Mouse (Mus musculus): ENCODE data around the gene Csgalnact2.

Csgalnact2 gene

GRCm38 (mm10) chr6:118072176-118072575, 66.8 kb downstream of the Csgalnact2 start:
- DNase-seq = no peak

GRCm38 (mm10) chr6:118071416-118071815, 67.5 kb downstream of the Csgalnact2 start:
- DNase-seq = no peak

GRCm38 (mm10) chr6:118071013-118071350, 68.0 kb downstream of the Csgalnact2 start:
- DNase-seq = no peak

- peak; percentile 24 for DNase-seq
These were observed 68.5 kb downstream of the Csgalnact2 start for GRCm38 (mm10) chr6:118070321-118071012.

- no peak for DNase-seq
These were observed 71.2 kb downstream of the Csgalnact2 start for GRCm38 (mm10) chr6:118067720-118068119.

GRCm38 (mm10) chr6:118066199-118067081, 72.5 kb downstream of the Csgalnact2 start:
- DNase-seq = peak; percentile 44

GRCm38 (mm10) chr6:118065837-118066198, 73.1 kb downstream of the Csgalnact2 start:
- DNase-seq = no peak

GRCm38 (mm10) chr6:118064968-118065530, 73.9 kb downstream of the Csgalnact2 start:
- peak; percentile 66 for DNase-seq

- DNase-seq = no peak
These were observed 75.7 kb downstream of the Csgalnact2 start for GRCm38 (mm10) chr6:118063266-118063665.

GRCm38 (mm10) chr6:118061266-118061665, 77.7 kb downstream of the Csgalnact2 start:
- no peak for DNase-seq
